16 mouse cellular contexts compared by ENCODE assay signal in genomic region chr12:85123108-85123530, GRCm38 (mm10). TPM values are rescaled to one million over a fixed set of nuclear protein-coding genes. Genes with fewer than 3 reads are reported as not detected.
A peak's percentile ranks its signal among the peaks of the same experiment; 100 is the strongest.
DNase-seq lines count a peak whose midpoint lies in the region; ATAC-seq lines count a peak whose summit lies in the region.
"Had no signal": no experiment of that assay in that cellular context is flagged by ENCODE, and none has a peak within 500 bp of the region (broad histone marks: within the 10 kb centered on the region; RNA-seq: fewer than 3 reads in every experiment).

No protein-coding gene starts in this region.

- ATAC-seq in granulocyte monocyte progenitor cell, adult 5-6 weeks (replicated peaks; ENCODE audit: poor library complexity, severe bottlenecking) = peak; percentile 94
- ATAC-seq in neutrophil, adult 5-6 weeks (ENCODE audit: extremely low read depth, insufficient number of reproducible peaks, low FRiP score, poor library complexity, severe bottlenecking) = peak; percentile 42; the same call in 1 of the 2 replicates
- ATAC-seq in midbrain, embryonic 13.5 days = no peak
- ATAC-seq: forebrain, embryonic 15.5 days; intestine, embryonic 16.5 days had no signal

- DNase-seq in spleen, postnatal 36 days (ENCODE audit: low spot score in 2 of 2) = peak; percentile 51 to 60
- no peak for DNase-seq in spleen, postnatal 4 days (ENCODE audit: low spot score in 2 of 2)
- DNase-seq in thymus, postnatal 4 days = peak; percentile 73
- no peak for DNase-seq in kidney, adult 8-10 months
- DNase-seq in embryo, embryonic 11 days = no peak
- DNase-seq: adrenal gland, adult 8-10 months; cerebellum, postnatal 36 days; kidney, postnatal 36 days; lung, postnatal 10 days had no signal

- H3K27me3 ChIP-seq in midbrain, embryonic 13.5 days = no peaks in the 10 kb centered on the region
- H3K27me3 ChIP-seq: forebrain, embryonic 15.5 days; limb, embryonic 15.5 days had no signal

- H3K9me3 ChIP-seq in midbrain, embryonic 13.5 days = no peaks in the 10 kb centered on the region
- H3K9me3 ChIP-seq: forebrain, embryonic 15.5 days; limb, embryonic 15.5 days had no signal

- WGBS in midbrain, embryonic 13.5 days = 95% methylated on average over 9 of the region's 9 CpGs

- H3K27ac ChIP-seq in midbrain, embryonic 13.5 days = no peak overlapping the region
- H3K27ac ChIP-seq: forebrain, embryonic 15.5 days; limb, embryonic 15.5 days had no signal

- no peak overlapping the region for H3K4me2 ChIP-seq in midbrain, embryonic 13.5 days (replicated peaks)
- H3K4me2 ChIP-seq: forebrain, embryonic 15.5 days; limb, embryonic 15.5 days; midbrain, embryonic 11.5 days had no signal

- H3K36me3 ChIP-seq in midbrain, embryonic 13.5 days = peaks cover 88% of the 10 kb centered on the region

- no peaks in the 10 kb centered on the region for H3K4me1 ChIP-seq in midbrain, embryonic 13.5 days (replicated peaks)
- H3K4me1 ChIP-seq: forebrain, embryonic 15.5 days; limb, embryonic 15.5 days had no signal

- H3K4me3 ChIP-seq in midbrain, embryonic 13.5 days (replicated peaks) = no peak overlapping the region
- H3K4me3 ChIP-seq: forebrain, embryonic 15.5 days; limb, embryonic 15.5 days had no signal

- H3K9ac ChIP-seq in midbrain, embryonic 13.5 days (replicated peaks) = no peak overlapping the region
- H3K9ac ChIP-seq: forebrain, embryonic 15.5 days; limb, embryonic 15.5 days had no signal

RNA-seq across cellular contexts. Expression of gene Dlst, which starts 12.5 kb away (rescaled TPM):
- total RNA-seq in granulocyte monocyte progenitor cell, adult 5-6 weeks (2014; fragmentation: Nextera tagmentation) = 106 and 140 TPM in 2 replicates
- total RNA-seq in granulocyte monocyte progenitor cell, adult 5-6 weeks (2017) = 167 and 195 TPM in 2 replicates
- total RNA-seq in neutrophil, adult 5-6 weeks (2017) = 156 and 173 TPM in 2 replicates
- polyA plus RNA-seq in midbrain, embryonic 13.5 days (2015; fragmentation: Nextera tagmentation; extraction: Ambion mirVana) = 98.6 and 104 TPM in 2 replicates

RNA-seq across cellular contexts. Expression of gene Prox2, which starts 12.6 kb away (rescaled TPM):
- total RNA-seq in granulocyte monocyte progenitor cell, adult 5-6 weeks (2014; fragmentation: Nextera tagmentation) = 0.90 and 2.9 TPM in 2 replicates
- 1.1 and 1.5 TPM in 2 replicates for total RNA-seq in granulocyte monocyte progenitor cell, adult 5-6 weeks (2017)
- total RNA-seq in neutrophil, adult 5-6 weeks (2017) = 1.6 and 5.0 TPM in 2 replicates
- 1.8 and 2.8 TPM in 2 replicates for polyA plus RNA-seq in midbrain, embryonic 13.5 days (2015; fragmentation: Nextera tagmentation; extraction: Ambion mirVana)

RNA-seq across cellular contexts. Expression of gene Rps6kl1, which starts 27.9 kb away (rescaled TPM):
- total RNA-seq in granulocyte monocyte progenitor cell, adult 5-6 weeks (2014; fragmentation: Nextera tagmentation) = not detected in 2 replicates
- not detected in 2 replicates for total RNA-seq in granulocyte monocyte progenitor cell, adult 5-6 weeks (2017)
- total RNA-seq in neutrophil, adult 5-6 weeks (2017) = not detected in 2 replicates
- polyA plus RNA-seq in midbrain, embryonic 13.5 days (2015; fragmentation: Nextera tagmentation; extraction: Ambion mirVana) = 15.6 and 16.6 TPM in 2 replicates

RNA-seq across cellular contexts. Expression of gene Pgf, which starts 54.5 kb away (rescaled TPM):
- not detected in 2 replicates for total RNA-seq in granulocyte monocyte progenitor cell, adult 5-6 weeks (2014; fragmentation: Nextera tagmentation)
- total RNA-seq in granulocyte monocyte progenitor cell, adult 5-6 weeks (2017) = not detected in 2 replicates
- not detected in 2 replicates for total RNA-seq in neutrophil, adult 5-6 weeks (2017)
- 5.7 and 6.3 TPM in 2 replicates for polyA plus RNA-seq in midbrain, embryonic 13.5 days (2015; fragmentation: Nextera tagmentation; extraction: Ambion mirVana)

Comparison
In these comparisons a context has a peak if more than half of its experiments do, and no peak if none do; other contexts are left out.
1. DNase-seq: peak in spleen, postnatal 36 days (2 of 2) and thymus, postnatal 4 days (single experiment); none in spleen, postnatal 4 days (0 of 2), kidney, adult 8-10 months (0 of 2) and embryo, embryonic 11 days (single experiment).